Comparison of ENCODE assay signal across 32 mouse cellular contexts in genomic region chr3:101129620-101130019, GRCm38 (mm10). TPM values are rescaled to one million over a fixed set of nuclear protein-coding genes. Genes with fewer than 3 reads are reported as not detected.
DNase-seq lines count a peak whose midpoint lies in the region; ATAC-seq lines count a peak whose summit lies in the region.
"Had no signal": no experiment of that assay in that cellular context is flagged by ENCODE, and none has a peak within 500 bp of the region (broad histone marks: within the 10 kb centered on the region; RNA-seq: fewer than 3 reads in every experiment).

No protein-coding gene starts in this region.

- H3K4me3 ChIP-seq in heart, embryonic 10.5 days, result no peak overlapping the region
- H3K4me3 ChIP-seq in midbrain, embryonic 11.5 days (ENCODE audit: low read depth, low read length), result no peak overlapping the region
- no peak overlapping the region for H3K4me3 ChIP-seq in midbrain, embryonic 16.5 days (ENCODE audit: low read depth, low read length)
- H3K4me3 ChIP-seq in embryonic facial prominence, embryonic 14.5 days (ENCODE audit: low read depth, low read length), result no peak overlapping the region
- H3K4me3 ChIP-seq: erythroblast, embryonic 14.5 days; forebrain, embryonic 13.5 days; heart, embryonic 15.5 days; left cerebral cortex, adult 2 months; liver, embryonic 13.5 days; megakaryocyte, embryonic 14.5 days; midbrain, embryonic 13.5 days; neural tube, embryonic 15.5 days had no signal

- H3K9ac ChIP-seq in midbrain, embryonic 11.5 days (ENCODE audit: low read length), result no peak overlapping the region
- H3K9ac ChIP-seq in midbrain, embryonic 16.5 days (ENCODE audit: low read depth, low read length), result no peak overlapping the region
- H3K9ac ChIP-seq in embryonic facial prominence, embryonic 14.5 days (ENCODE audit: low read depth, low read length), result no peak overlapping the region
- H3K9ac ChIP-seq: forebrain, embryonic 13.5 days; heart, embryonic 15.5 days; hindbrain, embryonic 14.5 days; liver, embryonic 13.5 days; midbrain, embryonic 13.5 days; neural tube, embryonic 15.5 days had no signal

- H3K27me3 ChIP-seq in heart, embryonic 10.5 days (ENCODE audit: insufficient read depth, poor library complexity, severe bottlenecking), result no peaks in the 10 kb centered on the region
- no peaks in the 10 kb centered on the region for H3K27me3 ChIP-seq in midbrain, embryonic 11.5 days (ENCODE audit: control insufficient read depth, insufficient read depth, low read length)
- H3K27me3 ChIP-seq in midbrain, embryonic 16.5 days (ENCODE audit: control insufficient read depth, insufficient read depth, low read depth, low read length), result no peaks in the 10 kb centered on the region
- no peaks in the 10 kb centered on the region for H3K27me3 ChIP-seq in embryonic facial prominence, embryonic 14.5 days (replicated peaks; ENCODE audit: control insufficient read depth, insufficient read depth, low read length)
- H3K27me3 ChIP-seq: forebrain, embryonic 13.5 days; heart, embryonic 15.5 days; liver, embryonic 13.5 days had no signal

- peaks cover 18% of the 10 kb centered on the region for H3K4me1 ChIP-seq in heart, embryonic 10.5 days
- H3K4me1 ChIP-seq in midbrain, embryonic 11.5 days (ENCODE audit: control insufficient read depth, insufficient read depth, low read length), result peaks cover 4% of the 10 kb centered on the region
- H3K4me1 ChIP-seq in midbrain, embryonic 16.5 days (ENCODE audit: control insufficient read depth, insufficient read depth, low read length), result no peaks in the 10 kb centered on the region
- peaks cover 12% of the 10 kb centered on the region for H3K4me1 ChIP-seq in embryonic facial prominence, embryonic 14.5 days (ENCODE audit: control insufficient read depth, insufficient read depth, low read length)
- H3K4me1 ChIP-seq: midbrain, embryonic 13.5 days had no signal

- H3K4me2 ChIP-seq in midbrain, embryonic 11.5 days, result no peak overlapping the region
- H3K4me2 ChIP-seq in midbrain, embryonic 16.5 days (ENCODE audit: low read length), result no peak overlapping the region
- H3K4me2 ChIP-seq in embryonic facial prominence, embryonic 14.5 days (ENCODE audit: low read depth, low read length), result no peak overlapping the region
- H3K4me2 ChIP-seq: forebrain, embryonic 13.5 days; hindbrain, embryonic 14.5 days; midbrain, embryonic 13.5 days; neural tube, embryonic 15.5 days had no signal

- intact Hi-C loops in heart, postnatal 36 days (cut with DNase I), result no loop called here

- 63% methylated on average over 3 of the region's 3 CpGs for WGBS in heart, embryonic 10.5 days
- 85% methylated on average over 3 of the region's 3 CpGs for WGBS in midbrain, embryonic 11.5 days
- 88% methylated on average over 3 of the region's 3 CpGs for WGBS in midbrain, embryonic 16.5 days
- 61% methylated on average over 3 of the region's 3 CpGs for WGBS in embryonic facial prominence, embryonic 14.5 days

- H3K27ac ChIP-seq in heart, embryonic 10.5 days, result peak overlapping the region; percentile 62
- no peak overlapping the region for H3K27ac ChIP-seq in midbrain, embryonic 11.5 days (ENCODE audit: low read depth, low read length)
- no peak overlapping the region for H3K27ac ChIP-seq in midbrain, embryonic 16.5 days (ENCODE audit: low read length)
- 0 out of 2 replicates have a peak overlapping the region, but pooled peaks have one; percentile 0 for H3K27ac ChIP-seq in embryonic facial prominence, embryonic 14.5 days (replicated peaks; ENCODE audit: low read depth, low read length)
- H3K27ac ChIP-seq: forebrain, embryonic 13.5 days; heart, embryonic 15.5 days; hindbrain, embryonic 14.5 days; left cerebral cortex, adult 2 months; liver, embryonic 13.5 days; midbrain, embryonic 13.5 days; neural tube, embryonic 15.5 days had no signal

- DNase-seq in heart, embryonic 10.5 days (ENCODE audit: low spot score), result no peak
- DNase-seq in heart, postnatal 36 days, result no peak
- DNase-seq in midbrain, embryonic 11.5 days (ENCODE audit: low spot score, missing footprints), result peak; percentile 78
- no peak for DNase-seq in embryonic facial prominence, embryonic 14.5 days (ENCODE audit: low spot score)
- DNase-seq in right cerebral cortex, postnatal 14 days, result no peak
- DNase-seq in left cerebral cortex, adult 11 months (ENCODE audit: low spot score), result no peak
- DNase-seq: adrenal gland, adult 2 months; cerebellum, adult 2 months; cerebellum, postnatal 14 days; gastrocnemius, postnatal 36 days; heart, postnatal 4 days; kidney, adult 8-10 months; kidney, postnatal 14 days; layer of hippocampus, adult 9-11 months; lung, adult 18-20 months; lung, postnatal 4 days; retina, postnatal 1 day; right cerebral cortex, postnatal 25 days; thymus, postnatal 14 days had no signal

- no peaks in the 10 kb centered on the region for H3K36me3 ChIP-seq in heart, embryonic 10.5 days
- no peaks in the 10 kb centered on the region for H3K36me3 ChIP-seq in midbrain, embryonic 11.5 days (ENCODE audit: control insufficient read depth, insufficient read depth, low read length)
- H3K36me3 ChIP-seq in midbrain, embryonic 16.5 days (ENCODE audit: control insufficient read depth, insufficient read depth, low read length), result no peaks in the 10 kb centered on the region
- H3K36me3 ChIP-seq in embryonic facial prominence, embryonic 14.5 days (ENCODE audit: control insufficient read depth, insufficient read depth, low read length), result no peaks in the 10 kb centered on the region
- H3K36me3 ChIP-seq: heart, embryonic 15.5 days; liver, embryonic 13.5 days; midbrain, embryonic 13.5 days; neural tube, embryonic 15.5 days had no signal

- ATAC-seq in midbrain, embryonic 11.5 days (ENCODE audit: low FRiP score), result no peak
- no peak for ATAC-seq in midbrain, embryonic 16.5 days
- ATAC-seq in embryonic facial prominence, embryonic 14.5 days (ENCODE audit: low read depth), result no peak
- ATAC-seq: activated CD4-positive, CD25-positive, alpha-beta regulatory T cell, adult 4 months; CD4-positive, CD25-positive, alpha-beta regulatory T cell, adult 4 months; forebrain, embryonic 13.5 days; intestine, embryonic 16.5 days; midbrain, embryonic 13.5 days had no signal

- no peaks in the 10 kb centered on the region for H3K9me3 ChIP-seq in heart, embryonic 10.5 days
- H3K9me3 ChIP-seq in midbrain, embryonic 11.5 days (ENCODE audit: control insufficient read depth, low read length), result no peaks in the 10 kb centered on the region
- no peaks in the 10 kb centered on the region for H3K9me3 ChIP-seq in midbrain, embryonic 16.5 days (replicated peaks; ENCODE audit: control insufficient read depth, low read length, poor library complexity, severe bottlenecking)
- H3K9me3 ChIP-seq in embryonic facial prominence, embryonic 14.5 days (ENCODE audit: control insufficient read depth, low read length), result no peaks in the 10 kb centered on the region
- H3K9me3 ChIP-seq: forebrain, embryonic 13.5 days; heart, embryonic 15.5 days; liver, embryonic 13.5 days; megakaryocyte, embryonic 14.5 days; midbrain, embryonic 13.5 days; neural tube, embryonic 15.5 days had no signal

RNA-seq across cellular contexts. Expression of gene Ptgfrn, which starts 19.5 kb away (rescaled TPM):
- polyA plus RNA-seq in heart, embryonic 10.5 days (2016; fragmentation: Nextera tagmentation; extraction: Ambion mirVana), result 4.8 and 5.6 TPM in 2 replicates
- total RNA-seq in heart, postnatal 36 days (2021), result 10 to 100 TPM; 27.1 to 29.3 TPM
- polyA plus RNA-seq in midbrain, embryonic 11.5 days (2014; fragmentation: Nextera tagmentation; extraction: Ambion mirVana), result 2.3 and 2.6 TPM in 2 replicates
- polyA plus RNA-seq in midbrain, embryonic 16.5 days (2015; fragmentation: Nextera tagmentation; extraction: Ambion mirVana), result 2.6 and 2.9 TPM in 2 replicates
- 9.7 and 10.2 TPM in 2 replicates for polyA plus RNA-seq in embryonic facial prominence, embryonic 14.5 days (2014; fragmentation: Nextera tagmentation; extraction: Ambion mirVana)
- polyA plus RNA-seq: erythroblast, embryonic 14.5 days had no signal

Comparison
In these comparisons a context has a peak if more than half of its experiments do, and no peak if none do; other contexts are left out.
1. H3K27ac ChIP-seq: peak in heart, embryonic 10.5 days (single experiment) and embryonic facial prominence, embryonic 14.5 days (single experiment); none in midbrain, embryonic 11.5 days (single experiment) and midbrain, embryonic 16.5 days (single experiment).